28 mouse cellular contexts compared by ENCODE assay signal in genomic region chr13:97482439-97482946, GRCm38 (mm10).
DNase-seq lines count a peak whose midpoint lies in the region; TF ChIP-seq lines count a peak whose summit lies in the region.
"Had no signal": no experiment of that assay in that cellular context is flagged by ENCODE, and none has a peak within 500 bp of the region (broad histone marks: within the 10 kb centered on the region; RNA-seq: fewer than 3 reads in every experiment).

No protein-coding gene starts in this region.

- TF ChIP-seq EP300 in CH12.LX (IDR thresholded peaks at IDR 0.05; ENCODE audit: low read length): no peak

- H3K27ac ChIP-seq in CH12.LX (ENCODE audit: insufficient read depth, low read depth): no peak overlapping the region
- H3K27ac ChIP-seq in ES-E14 (ENCODE audit: insufficient read depth, low read depth, low read length, poor library complexity, severe bottlenecking): peak overlapping the region; percentile 97
- peak overlapping the region; percentile 14; the same call in 1 of the 2 replicates for H3K27ac ChIP-seq in embryonic fibroblast, embryonic 13.5 days (ENCODE audit: insufficient read depth, low read length)
- H3K27ac ChIP-seq: embryonic facial prominence, embryonic 10.5 days; embryonic facial prominence, embryonic 13.5 days; forebrain, embryonic 10.5 days; forebrain, embryonic 15.5 days; heart, embryonic 15.5 days; hindbrain, embryonic 10.5 days; hindbrain, embryonic 15.5 days; intestine, embryonic 15.5 days had no signal

- dilution Hi-C loops in CH12.LX (cut with MboI; ENCODE audit: extremely low pct_ligation_motif_present, extremely low pct_unique_long_range_greater_than_20kb, low sequenced_read_pairs): no loop called here

- no peak for TF ChIP-seq RAD21 in CH12.LX (IDR thresholded peaks at IDR 0.05; ENCODE audit: low read depth, low read length)

- no peak overlapping the region for H3K9ac ChIP-seq in CH12.LX (ENCODE audit: insufficient read depth, low read depth)
- peak overlapping the region; percentile 100 for H3K9ac ChIP-seq in ES-E14 (ENCODE audit: insufficient read depth, low read depth, low read length, poor library complexity, severe bottlenecking)
- H3K9ac ChIP-seq: embryonic facial prominence, embryonic 13.5 days; forebrain, embryonic 15.5 days; heart, embryonic 12.5 days; heart, embryonic 15.5 days; hindbrain, embryonic 15.5 days; intestine, embryonic 15.5 days had no signal

- H3K4me3 ChIP-seq in CH12.LX (replicated peaks in 1 of 3; ENCODE audit: low read depth in 2 of 3, low read length in 2 of 3, poor library complexity in 1 of 3) (peak overlapping the region in 2 of 3 experiments; percentile 32 to 54), E14TG2a.4 (replicated peaks; ENCODE audit: low read length) (peak overlapping the region; percentile 96), ES-E14 (ENCODE audit: insufficient read depth in 1 of 2, low read depth in 1 of 2, low read length in 2 of 2, poor library complexity in 1 of 2, severe bottlenecking in 1 of 2) (peak overlapping the region; percentile 91 to 99)
- H3K4me3 ChIP-seq in embryonic fibroblast, embryonic 13.5 days (ENCODE audit: insufficient read depth, low read length): no peak overlapping the region
- H3K4me3 ChIP-seq: embryonic facial prominence, embryonic 10.5 days; embryonic facial prominence, embryonic 13.5 days; forebrain, embryonic 10.5 days; forebrain, embryonic 15.5 days; heart, embryonic 12.5 days; heart, embryonic 15.5 days; hindbrain, embryonic 10.5 days; hindbrain, embryonic 15.5 days; intestine, embryonic 15.5 days had no signal

- DNase-seq in CH12.LX (ENCODE audit: extremely low read depth) (peak; percentile 70), ES-E14 (ENCODE audit: low read depth, low spot score) (no peak)
- no peak for DNase-seq in layer of hippocampus, postnatal 14 days (ENCODE audit: low spot score in 2 of 2)
- no peak for DNase-seq in urinary bladder, postnatal 4 days (ENCODE audit: low spot score in 2 of 2)
- DNase-seq: adrenal gland, adult 2 months; adrenal gland, postnatal 25 days; cerebellum, adult 11-12 months; cerebellum, adult 8-10 months; cerebellum, postnatal 10 days; cerebellum, postnatal 36 days; embryo, embryonic 11 days; gastrocnemius, postnatal 25 days; heart, adult 18-20 months; heart, postnatal 10 days; heart, postnatal 36 days; kidney, adult 11 months; kidney, adult 8-10 months had no signal

- H3K9me3 ChIP-seq in CH12.LX (replicated peaks; ENCODE audit: low read length): peaks cover 37% of the 10 kb centered on the region
- H3K9me3 ChIP-seq in E14TG2a.4 (ENCODE audit: low read length): no peaks in the 10 kb centered on the region
- no peaks in the 10 kb centered on the region for H3K9me3 ChIP-seq in ES-E14 (ENCODE audit: control insufficient read depth, insufficient read depth, low read depth, low read length)
- H3K9me3 ChIP-seq: embryonic facial prominence, embryonic 10.5 days; embryonic facial prominence, embryonic 13.5 days; forebrain, embryonic 10.5 days; forebrain, embryonic 15.5 days; heart, embryonic 12.5 days; heart, embryonic 15.5 days; hindbrain, embryonic 10.5 days; hindbrain, embryonic 15.5 days; intestine, embryonic 15.5 days had no signal

- in situ Hi-C loops in CH12.LX (cut with MboI; ENCODE audit: low pct_ligation_motif_present, low pct_unique_long_range_greater_than_20kb, low sequenced_read_pairs) (no loop called here), ES-E14 (cut with MboI; ENCODE audit: low sequenced_read_pairs in 2 of 2, unreplicated experiment in 2 of 2) (loop anchor here in 1 of 2 experiments (25.0 kb wide), 1 partner anchor 245 kb away; the partner anchor contains the start of gene Enc1)

- no peak overlapping the region for H3K4me2 ChIP-seq in CH12.LX (ENCODE audit: insufficient read depth, low read depth, poor library complexity, severe bottlenecking)
- H3K4me2 ChIP-seq: embryonic facial prominence, embryonic 13.5 days; forebrain, embryonic 15.5 days; heart, embryonic 12.5 days; heart, embryonic 15.5 days; hindbrain, embryonic 15.5 days; intestine, embryonic 15.5 days had no signal

- H3K4me1 ChIP-seq in CH12.LX (ENCODE audit: control insufficient read depth in 1 of 2, insufficient read depth in 2 of 2) (no peaks in the 10 kb centered on the region), E14TG2a.4 (replicated peaks; ENCODE audit: low read depth, low read length) (peaks cover 55% of the 10 kb centered on the region), ES-E14 (ENCODE audit: control insufficient read depth in 2 of 2, insufficient read depth in 2 of 2, low read length in 2 of 2, poor library complexity in 1 of 2) (0 out of 4 replicates have a peak, but pooled peaks cover 2 to 3% of the 10 kb centered on the region in 2 experiments)
- H3K4me1 ChIP-seq in embryonic fibroblast, embryonic 13.5 days (ENCODE audit: control insufficient read depth, insufficient read depth, low read length): peaks cover 6% of the 10 kb centered on the region; the same call in 1 of the 2 replicates
- H3K4me1 ChIP-seq: intestine, embryonic 15.5 days had no signal

- peaks cover 0 to 18% of the 10 kb centered on the region in 2 experiments for H3K36me3 ChIP-seq in CH12.LX (replicated peaks in 1 of 2; ENCODE audit: control insufficient read depth in 1 of 2, insufficient read depth in 1 of 2, low read length in 1 of 2)
- H3K36me3 ChIP-seq in E14TG2a.4 (ENCODE audit: insufficient read depth, low read length): peaks cover 90% of the 10 kb centered on the region
- peaks cover 54% of the 10 kb centered on the region for H3K36me3 ChIP-seq in ES-E14 (ENCODE audit: control insufficient read depth, insufficient read depth, low read length, poor library complexity, severe bottlenecking)
- H3K36me3 ChIP-seq: embryonic facial prominence, embryonic 10.5 days; embryonic facial prominence, embryonic 13.5 days; forebrain, embryonic 10.5 days; forebrain, embryonic 15.5 days; heart, embryonic 12.5 days; heart, embryonic 15.5 days; hindbrain, embryonic 10.5 days; hindbrain, embryonic 15.5 days; intestine, embryonic 15.5 days had no signal

- TF ChIP-seq CTCF in CH12.LX (conservative IDR thresholded peaks at IDR 0.05 in 1 of 2, IDR thresholded peaks at IDR 0.05 in 1 of 2; ENCODE audit: low read depth in 2 of 2, low read length in 2 of 2) (no peak), E14TG2a.4 (conservative IDR thresholded peaks at IDR 0.05; ENCODE audit: low read length) (no peak)
- no peak for TF ChIP-seq CTCF in embryonic fibroblast, embryonic 13.5 days (IDR thresholded peaks at IDR 0.05; ENCODE audit: borderline replicate concordance, insufficient read depth, low read length)

- H3K27me3 ChIP-seq in CH12.LX (replicated peaks): no peaks in the 10 kb centered on the region
- H3K27me3 ChIP-seq in E14TG2a.4 (ENCODE audit: insufficient read depth, low read length): no peaks in the 10 kb centered on the region
- H3K27me3 ChIP-seq: embryonic facial prominence, embryonic 13.5 days; forebrain, embryonic 15.5 days; heart, embryonic 12.5 days; heart, embryonic 15.5 days; hindbrain, embryonic 15.5 days; intestine, embryonic 15.5 days had no signal

- no peaks in the 10 kb centered on the region for H3K79me2 ChIP-seq in CH12.LX (replicated peaks; ENCODE audit: control insufficient read depth, extremely low read depth, insufficient read depth, poor library complexity, severe bottlenecking)

- TF ChIP-seq POLR2A in CH12.LX (IDR thresholded peaks at IDR 0.05; ENCODE audit: low read depth, low read length): peak; percentile 47; the same call in 1 of the 2 replicates
- no peak for TF ChIP-seq POLR2A in embryonic fibroblast, embryonic 13.5 days (IDR thresholded peaks at IDR 0.05; ENCODE audit: low read depth, low read length)

TF ChIP-seq in CH12.LX, 34 proteins besides CTCF, POLR2A, EP300 and RAD21:
- TF ChIP-seq ZC3H11A (IDR thresholded peaks at IDR 0.05; ENCODE audit: low read depth, low read length): no peak
- peak; percentile 86 for TF ChIP-seq TBP (conservative IDR thresholded peaks at IDR 0.05; ENCODE audit: low read depth, low read length)
- 0 out of 2 replicates have a peak, but pooled peaks have one; percentile 25 for TF ChIP-seq TCF12 (IDR thresholded peaks at IDR 0.05; ENCODE audit: low read depth, low read length)
- TF ChIP-seq ETS1 (conservative IDR thresholded peaks at IDR 0.05; ENCODE audit: low read depth, low read length): no peak
- TF ChIP-seq MAZ (IDR thresholded peaks at IDR 0.05; ENCODE audit: low read depth, low read length): no peak
- TF ChIP-seq ZMIZ1 (IDR thresholded peaks at IDR 0.05; ENCODE audit: low read depth, low read length): no peak
- no peak for TF ChIP-seq GABPA (IDR thresholded peaks at IDR 0.05; ENCODE audit: insufficient replicate concordance, low read depth, low read length)
- peak; percentile 46 for TF ChIP-seq ELF1 (IDR thresholded peaks at IDR 0.05; ENCODE audit: low read depth, low read length)
- peak; percentile 47 for TF ChIP-seq USF1 (IDR thresholded peaks at IDR 0.05; ENCODE audit: low read depth, low read length)

TF ChIP-seq in ES-E14, 5 proteins besides CTCF, POLR2A, EP300 and RAD21:
- TF ChIP-seq ZNF384 (IDR thresholded peaks at IDR 0.05; ENCODE audit: low read depth, low read length) (no peak), CHD2 (IDR thresholded peaks at IDR 0.05; ENCODE audit: low read depth, low read length) (no peak), ZC3H11A (IDR thresholded peaks at IDR 0.05; ENCODE audit: borderline replicate concordance, low read depth, low read length) (no peak), HCFC1 (IDR thresholded peaks at IDR 0.05; ENCODE audit: borderline replicate concordance, insufficient read depth, low read length) (0 out of 2 replicates have a peak, but pooled peaks have one; percentile 49)
